Mouse (Mus musculus) myocyte (in vitro differentiated cells): ENCODE measurements around the gene Slc29a1.

Source experiments
- CEBPB ChIP-seq: IDR thresholded peaks from 2 replicates; pipeline ENCODE4 v1.6.1; 2011; ENCODE audit warnings: mild to moderate bottlenecking, moderate library complexity; ENCODE audit not compliant: poor library complexity, insufficient read depth, severe bottlenecking
- E2F4 ChIP-seq: IDR thresholded peaks from one replicate; pipeline ENCODE4 v1.6.1; 2011; ENCODE audit warnings: mild to moderate bottlenecking, control low read depth, moderate library complexity; ENCODE audit not compliant: insufficient read depth
- MAX ChIP-seq: IDR thresholded peaks from one replicate; pipeline ENCODE4 v1.6.1; 2011; ENCODE audit warnings: low read depth, mild to moderate bottlenecking, control low read depth
- MYOD1 ChIP-seq, 3 experiments: IDR thresholded peaks; one replicate each; pipeline ENCODE4 v1.6.1; 2011; ENCODE audit warnings: control low read depth in 2 of 3, low read depth in 2 of 3, mild to moderate bottlenecking in 2 of 3, moderate library complexity in 1 of 3; ENCODE audit not compliant: insufficient read length in 2 of 3, control insufficient read depth in 1 of 3
- POLR2A ChIP-seq: IDR thresholded peaks from one replicate; pipeline ENCODE4 v1.6.1; 2011; ENCODE audit warnings: low read depth, mild to moderate bottlenecking, control low read depth, moderate library complexity; ENCODE audit not compliant: insufficient read length
- POLR2AphosphoS2 ChIP-seq: IDR thresholded peaks from one replicate; pipeline ENCODE4 v1.6.1; 2011; ENCODE audit warnings: low read depth, control low read depth; ENCODE audit not compliant: insufficient read length
- REST ChIP-seq: IDR thresholded peaks from one replicate; pipeline ENCODE4 v1.6.1; 2011; ENCODE audit warnings: mild to moderate bottlenecking, control low read depth, moderate library complexity; ENCODE audit not compliant: insufficient read depth, insufficient read length
- SRF ChIP-seq: IDR thresholded peaks from one replicate; pipeline ENCODE4 v1.6.1; 2011; ENCODE audit warnings: low read depth; ENCODE audit not compliant: control insufficient read depth, insufficient read length
- TCF12 ChIP-seq: IDR thresholded peaks from one replicate; pipeline ENCODE4 v1.6.1; 2011; ENCODE audit warnings: mild to moderate bottlenecking, control low read depth; ENCODE audit not compliant: poor library complexity, insufficient read depth, severe bottlenecking
- TCF3 ChIP-seq: IDR thresholded peaks from one replicate; pipeline ENCODE4 v1.6.1; 2011; ENCODE audit warnings: low read depth, control low read depth; ENCODE audit not compliant: insufficient read length
- USF1 ChIP-seq: IDR thresholded peaks from one replicate; pipeline ENCODE4 v1.6.1; 2011; ENCODE audit warnings: low read depth, mild to moderate bottlenecking, control low read depth, moderate library complexity

DNA sequence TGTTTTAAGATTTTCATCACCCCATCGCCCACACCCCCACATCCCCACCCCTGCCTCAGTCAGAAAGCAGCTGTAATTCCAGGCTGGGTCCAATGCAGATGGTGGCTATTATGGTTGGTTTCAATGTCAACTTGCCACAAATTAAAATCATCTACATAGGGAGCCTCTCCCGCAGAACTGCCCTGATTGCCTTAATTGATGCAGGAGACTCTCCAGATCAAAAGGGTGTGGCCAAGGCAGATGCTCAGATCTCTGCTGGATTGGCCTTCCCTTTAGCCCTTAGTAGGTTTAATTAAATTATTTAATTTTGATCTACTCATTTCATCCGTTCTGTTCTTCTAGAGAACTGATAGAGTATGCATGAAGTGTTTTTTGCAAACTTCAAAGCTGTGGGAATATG is 3.6 kb upstream of the Slc29a1 start:
- no peak for TF ChIP-seq POLR2A
- TF ChIP-seq CEBPB, result no peak
- no peak for TF ChIP-seq MAX
- TF ChIP-seq SRF, result no peak
- no peak for TF ChIP-seq TCF12
- no peak for TF ChIP-seq E2F4
- TF ChIP-seq POLR2AphosphoS2, result no peak
- TF ChIP-seq REST, result no peak
- no peak for TF ChIP-seq TCF3
- no peak for TF ChIP-seq USF1
- peak in 1 of 3 experiments; percentile 31 for TF ChIP-seq MYOD1 (IDR thresholded peaks at IDR 0.05; ENCODE audit: control insufficient read depth in 1 of 3, insufficient read length in 2 of 3, low read depth in 2 of 3)
